ENCODE assay signal across 8 mouse cellular contexts in the genomic region with DNA sequence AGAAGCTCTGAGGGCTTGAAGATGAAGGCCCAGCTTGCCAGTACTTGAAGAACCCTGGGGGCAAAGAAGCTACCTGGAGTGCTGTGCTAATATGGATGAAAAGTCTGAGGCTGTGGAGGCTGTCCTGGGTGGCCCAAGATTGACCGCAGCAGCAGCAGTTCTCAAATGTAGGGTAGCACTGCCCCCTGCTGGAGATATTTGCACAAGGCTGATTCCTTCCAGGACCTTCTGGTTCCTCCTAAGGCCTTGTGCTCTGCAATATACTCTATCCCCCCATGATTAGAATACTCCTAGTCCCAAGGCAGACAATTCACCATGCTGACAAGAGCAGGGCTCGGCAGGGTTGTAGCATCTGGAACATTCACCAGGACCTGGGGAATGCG.
DNase-seq lines count a peak whose midpoint lies in the region; ATAC-seq lines count a peak whose summit lies in the region.

No protein-coding gene starts in this region.

- peak; percentile 88 to 93 for DNase-seq in cerebellum, postnatal 4 days (ENCODE audit: low spot score in 2 of 2)
- peak; percentile 92 for DNase-seq in gastrocnemius, postnatal 10 days
- DNase-seq in induced T-regulatory cell, adult 2 months (ENCODE audit: low read depth) = peak; percentile 87
- DNase-seq in left cerebral cortex, postnatal 25 days (ENCODE audit: low spot score in 2 of 2) = peak; percentile 86 to 89
- peak; percentile 80 for DNase-seq in midbrain, embryonic 10.5 days (ENCODE audit: low spot score)
- peak; percentile 63 to 66 for DNase-seq in right cerebral cortex, postnatal 36 days (ENCODE audit: low spot score in 2 of 2)
- peak; percentile 73 for DNase-seq in yolk sac, embryonic 10.5 days (ENCODE audit: low spot score)

- H3K36me3 ChIP-seq in midbrain, embryonic 10.5 days = peaks cover 22% of the 10 kb centered on the region

- no peaks in the 10 kb centered on the region for H3K9me3 ChIP-seq in midbrain, embryonic 10.5 days (replicated peaks)

- intact Hi-C loops in left cerebral cortex, postnatal 25 days (cut with DNase I) = loop anchor here (1.0 to 10.0 kb wide), 4 partner anchors 68 to 483 kb away; partner anchors contain the start of gene Brd3os

- no peaks in the 10 kb centered on the region; the same call in 1 of the 2 replicates for H3K27me3 ChIP-seq in midbrain, embryonic 10.5 days (ENCODE audit: low read depth, poor library complexity, severe bottlenecking)

- no peak overlapping the region for H3K4me3 ChIP-seq in midbrain, embryonic 10.5 days

- peak; percentile 32 for ATAC-seq in activated CD4-positive, CD25-positive, alpha-beta regulatory T cell, adult 4 months

- 31% methylated on average over 3 of the region's 3 CpGs for WGBS in midbrain, embryonic 10.5 days

- peaks cover 27% of the 10 kb centered on the region for H3K4me1 ChIP-seq in midbrain, embryonic 10.5 days

- peak overlapping the region; percentile 50; the same call in 1 of the 2 replicates for H3K27ac ChIP-seq in midbrain, embryonic 10.5 days (replicated peaks)
